9 mouse cellular contexts compared by ENCODE assay signal in the genomic region with DNA sequence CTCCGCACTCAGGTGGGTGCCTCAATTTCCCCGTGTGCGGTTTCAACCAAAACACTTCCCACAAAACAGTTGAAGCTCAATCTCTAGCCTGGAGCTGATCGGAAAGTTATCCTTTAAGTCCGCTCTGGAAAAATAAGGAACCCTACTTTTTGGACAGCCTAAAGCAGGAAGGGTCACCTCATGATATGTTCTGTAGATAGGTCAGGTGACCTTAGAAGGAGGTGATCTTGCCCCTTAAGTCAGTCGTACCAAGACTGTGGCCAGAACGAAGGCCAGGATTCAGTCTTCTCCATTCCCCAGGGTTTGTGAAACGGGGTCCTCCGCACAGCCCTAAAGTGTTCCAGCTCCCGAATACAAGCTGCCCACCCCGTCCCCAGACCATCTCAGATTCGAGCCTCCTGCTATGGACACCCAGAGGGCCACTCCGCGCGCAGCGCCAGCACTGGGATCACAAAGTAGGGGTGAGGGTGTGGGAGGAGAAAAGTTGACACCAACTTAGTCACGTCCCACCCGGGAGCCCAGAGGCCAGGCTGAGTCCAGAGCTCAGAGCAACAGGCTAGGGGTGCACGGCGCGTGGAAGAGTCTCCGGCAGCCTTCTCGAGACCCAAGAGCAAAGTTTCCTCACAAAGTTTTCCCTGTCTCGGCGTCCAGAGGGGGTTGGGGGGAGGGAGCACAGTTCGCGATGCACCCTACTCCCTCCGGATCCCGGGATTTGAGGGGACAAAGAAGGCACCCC. TPM values are rescaled to one million over a fixed set of nuclear protein-coding genes. Genes with fewer than 3 reads are reported as not detected.
A peak's percentile ranks its signal among the peaks of the same experiment; 100 is the strongest.
DNase-seq lines count a peak whose midpoint lies in the region; ATAC-seq and TF ChIP-seq lines count a peak whose summit lies in the region.
"Had no signal": no experiment of that assay in that cellular context is flagged by ENCODE, and none has a peak within 500 bp of the region (broad histone marks: within the 10 kb centered on the region; RNA-seq: fewer than 3 reads in every experiment).

No protein-coding gene starts in this region.

- peak overlapping the region; percentile 73 for H3K4me3 ChIP-seq in spleen, adult 2 months (ENCODE audit: extremely low read depth, insufficient read depth, insufficient read length)
- peak overlapping the region; percentile 76 for H3K4me3 ChIP-seq in forebrain, embryonic 10.5 days
- H3K4me3 ChIP-seq in limb, embryonic 13.5 days = peak overlapping the region; percentile 72
- peak overlapping the region; percentile 57 for H3K4me3 ChIP-seq in midbrain, embryonic 15.5 days

- H3K36me3 ChIP-seq in spleen, adult 2 months (ENCODE audit: control insufficient read depth, insufficient read depth, low read length) = no peaks in the 10 kb centered on the region
- no peaks in the 10 kb centered on the region; the same call in 1 of the 2 replicates for H3K36me3 ChIP-seq in forebrain, embryonic 10.5 days (replicated peaks)
- no peaks in the 10 kb centered on the region for H3K36me3 ChIP-seq in limb, embryonic 13.5 days
- H3K36me3 ChIP-seq in midbrain, embryonic 15.5 days (replicated peaks) = no peaks in the 10 kb centered on the region

- H3K27me3 ChIP-seq in spleen, adult 2 months (ENCODE audit: control insufficient read depth, insufficient read depth, low read length) = no peaks in the 10 kb centered on the region
- peaks cover 45% of the 10 kb centered on the region for H3K27me3 ChIP-seq in forebrain, embryonic 10.5 days (ENCODE audit: poor library complexity, severe bottlenecking)
- peaks cover 10% of the 10 kb centered on the region; the same call in 1 of the 2 replicates for H3K27me3 ChIP-seq in limb, embryonic 13.5 days
- H3K27me3 ChIP-seq in midbrain, embryonic 15.5 days (replicated peaks) = peaks cover 14% of the 10 kb centered on the region; the same call in 1 of the 2 replicates

- intact Hi-C loops in heart, postnatal 14 days (cut with DNase I) = no loop called here

- H3K9ac ChIP-seq in limb, embryonic 13.5 days = peak overlapping the region; percentile 88
- H3K9ac ChIP-seq in midbrain, embryonic 15.5 days = peak overlapping the region; percentile 55

- H3K9me3 ChIP-seq in forebrain, embryonic 10.5 days = no peaks in the 10 kb centered on the region
- no peaks in the 10 kb centered on the region for H3K9me3 ChIP-seq in limb, embryonic 13.5 days
- no peaks in the 10 kb centered on the region for H3K9me3 ChIP-seq in midbrain, embryonic 15.5 days

- DNase-seq in spleen, adult 2 months (ENCODE audit: low read depth in 1 of 2, low spot score in 2 of 2) = peak in 1 of 2 experiments; percentile 30
- no peak for DNase-seq in spleen, adult 12 weeks (ENCODE audit: low spot score)
- peak; percentile 45 for DNase-seq in forebrain, embryonic 10.5 days (ENCODE audit: extremely low spot score, low spot score)
- peak; percentile 54 to 60 for DNase-seq in heart, postnatal 14 days
- DNase-seq in layer of hippocampus, postnatal 10 days (ENCODE audit: low spot score in 2 of 2) = no peak

- peak overlapping the region; percentile 93 for H3K27ac ChIP-seq in spleen, adult 2 months (ENCODE audit: insufficient read depth, low read length)
- peak overlapping the region; percentile 88 for H3K27ac ChIP-seq in forebrain, embryonic 10.5 days
- H3K27ac ChIP-seq in limb, embryonic 13.5 days = peak overlapping the region; percentile 74
- H3K27ac ChIP-seq in midbrain, embryonic 15.5 days = no peak overlapping the region

- TF ChIP-seq CTCF in spleen, adult 2 months (IDR thresholded peaks at IDR 0.05; ENCODE audit: extremely low read depth, insufficient read depth, insufficient read length, insufficient replicate concordance) = no peak

- ATAC-seq in limb, embryonic 13.5 days (ENCODE audit: low FRiP score, low read depth) = peak; percentile 44; the same call in 1 of the 2 replicates
- ATAC-seq in midbrain, embryonic 15.5 days (replicated peaks) = peak; percentile 20; the same call in 1 of the 2 replicates
- no peak for ATAC-seq in activated CD4-positive, CD25-positive, alpha-beta regulatory T cell, adult 4 months

- H3K4me2 ChIP-seq in limb, embryonic 13.5 days (replicated peaks) = peak overlapping the region; percentile 86
- H3K4me2 ChIP-seq in midbrain, embryonic 15.5 days = peak overlapping the region; percentile 98

- no peak for TF ChIP-seq POLR2A in spleen, adult 2 months (IDR thresholded peaks at IDR 0.05; ENCODE audit: low read depth, low read length)

- peaks cover 22% of the 10 kb centered on the region; the same call in 1 of the 2 replicates for H3K4me1 ChIP-seq in spleen, adult 2 months (ENCODE audit: control insufficient read depth, insufficient read depth, insufficient read length)
- H3K4me1 ChIP-seq in forebrain, embryonic 10.5 days = peaks cover 52% of the 10 kb centered on the region
- peaks cover 56% of the 10 kb centered on the region for H3K4me1 ChIP-seq in limb, embryonic 13.5 days
- peaks cover 20% of the 10 kb centered on the region for H3K4me1 ChIP-seq in midbrain, embryonic 15.5 days

- WGBS in spleen, adult 2 months = 4% methylated on average over 29 of the region's 29 CpGs
- 2% methylated on average over 29 of the region's 29 CpGs for WGBS in forebrain, embryonic 10.5 days
- 2% methylated on average over 29 of the region's 29 CpGs for WGBS in limb, embryonic 13.5 days
- 3% methylated on average over 29 of the region's 29 CpGs for WGBS in midbrain, embryonic 15.5 days

RNA-seq across cellular contexts. Expression of gene Sdc4, which starts 1.2 kb away (rescaled TPM):
- 21.0 and 25.0 TPM in 2 replicates for polyA plus RNA-seq in spleen, adult 2 months (2012; rRNA removed)
- 19.6 and 22.7 TPM in 2 replicates for polyA plus RNA-seq in forebrain, embryonic 10.5 days (2016; fragmentation: Nextera tagmentation; extraction: Ambion mirVana)
- total RNA-seq in heart, postnatal 14 days (2021) = 10 to 100 TPM; 20.0 to 27.0 TPM
- 61.0 and 63.6 TPM in 2 replicates for polyA plus RNA-seq in limb, embryonic 13.5 days (2015; fragmentation: Nextera tagmentation; extraction: Ambion mirVana)
- polyA plus RNA-seq in midbrain, embryonic 15.5 days (2015; fragmentation: Nextera tagmentation; extraction: Ambion mirVana) = 6.7 and 7.1 TPM in 2 replicates
- 10 to 100 TPM; 13.8 to 23.7 TPM for polyA plus RNA-seq in activated CD4-positive, CD25-positive, alpha-beta regulatory T cell, adult 4 months (2017; shearing (Covaris generic))
- 10 to 100 TPM; 74.2 to 83.4 TPM for total RNA-seq in layer of hippocampus, postnatal 10 days (2021)

RNA-seq across cellular contexts. Expression of gene Sys1, which starts 14.3 kb away (rescaled TPM):
- polyA plus RNA-seq in spleen, adult 2 months (2012; rRNA removed) = 111 and 172 TPM in 2 replicates
- polyA plus RNA-seq in forebrain, embryonic 10.5 days (2016; fragmentation: Nextera tagmentation; extraction: Ambion mirVana) = 57.9 and 59.5 TPM in 2 replicates
- 10 to 100 TPM; 21.2 to 21.9 TPM for total RNA-seq in heart, postnatal 14 days (2021)
- polyA plus RNA-seq in limb, embryonic 13.5 days (2015; fragmentation: Nextera tagmentation; extraction: Ambion mirVana) = 65.2 and 66.6 TPM in 2 replicates
- 87.9 and 90.5 TPM in 2 replicates for polyA plus RNA-seq in midbrain, embryonic 15.5 days (2015; fragmentation: Nextera tagmentation; extraction: Ambion mirVana)
- polyA plus RNA-seq in activated CD4-positive, CD25-positive, alpha-beta regulatory T cell, adult 4 months (2017; shearing (Covaris generic)) = 10 to 100 TPM; 29.7 to 33.4 TPM
- total RNA-seq in layer of hippocampus, postnatal 10 days (2021) = 10 to 100 TPM; 43.9 to 45.8 TPM

RNA-seq across cellular contexts. Expression of gene Gm20458, which starts 18.3 kb away (rescaled TPM):
- 16.4 and 17.2 TPM in 2 replicates for polyA plus RNA-seq in spleen, adult 2 months (2012; rRNA removed)
- 2.0 and 3.0 TPM in 2 replicates for polyA plus RNA-seq in forebrain, embryonic 10.5 days (2016; fragmentation: Nextera tagmentation; extraction: Ambion mirVana)
- total RNA-seq in heart, postnatal 14 days (2021) = 1 to 10 TPM; 3.0 to 5.3 TPM
- polyA plus RNA-seq in limb, embryonic 13.5 days (2015; fragmentation: Nextera tagmentation; extraction: Ambion mirVana) = 5.5 and 7.4 TPM in 2 replicates
- polyA plus RNA-seq in midbrain, embryonic 15.5 days (2015; fragmentation: Nextera tagmentation; extraction: Ambion mirVana) = 2.4 and 3.5 TPM in 2 replicates
- polyA plus RNA-seq in activated CD4-positive, CD25-positive, alpha-beta regulatory T cell, adult 4 months (2017; shearing (Covaris generic)) = 1 to 10 TPM in 1 of 2 experiments, not detected in 1; 3.7 TPM
- 10 to 100 TPM in 1 of 2 experiments, 1 to 10 TPM in 1; 4.1 to 17.9 TPM for total RNA-seq in layer of hippocampus, postnatal 10 days (2021)

RNA-seq across cellular contexts. Expression of gene Trp53tg5, which starts 31.0 kb away (rescaled TPM):
- polyA plus RNA-seq in spleen, adult 2 months (2012; rRNA removed) = not detected in 2 replicates
- polyA plus RNA-seq in forebrain, embryonic 10.5 days (2016; fragmentation: Nextera tagmentation; extraction: Ambion mirVana) = not detected in 2 replicates
- not detected for total RNA-seq in heart, postnatal 14 days (2021)
- polyA plus RNA-seq in limb, embryonic 13.5 days (2015; fragmentation: Nextera tagmentation; extraction: Ambion mirVana) = not detected in 2 replicates
- polyA plus RNA-seq in midbrain, embryonic 15.5 days (2015; fragmentation: Nextera tagmentation; extraction: Ambion mirVana) = not detected in 2 replicates
- polyA plus RNA-seq in activated CD4-positive, CD25-positive, alpha-beta regulatory T cell, adult 4 months (2017; shearing (Covaris generic)) = under 1 TPM in 1 of 2 experiments, not detected in 1; 0.37 TPM
- not detected for total RNA-seq in layer of hippocampus, postnatal 10 days (2021)
- total RNA-seq: adrenal gland, adult 18-20 months had no signal

RNA-seq across cellular contexts. Expression of gene Matn4, which starts 37.5 kb away (rescaled TPM):
- 0.82 and 1.2 TPM in 2 replicates for polyA plus RNA-seq in spleen, adult 2 months (2012; rRNA removed)
- polyA plus RNA-seq in forebrain, embryonic 10.5 days (2016; fragmentation: Nextera tagmentation; extraction: Ambion mirVana) = not detected in 2 replicates
- 1 to 10 TPM; 1.2 to 1.5 TPM for total RNA-seq in heart, postnatal 14 days (2021)
- polyA plus RNA-seq in limb, embryonic 13.5 days (2015; fragmentation: Nextera tagmentation; extraction: Ambion mirVana) = 192 and 200 TPM in 2 replicates
- polyA plus RNA-seq in midbrain, embryonic 15.5 days (2015; fragmentation: Nextera tagmentation; extraction: Ambion mirVana) = 0.65 and 0.89 TPM in 2 replicates
- polyA plus RNA-seq in activated CD4-positive, CD25-positive, alpha-beta regulatory T cell, adult 4 months (2017; shearing (Covaris generic)) = under 1 TPM in 1 of 2 experiments, not detected in 1; 0.32 TPM
- 10 to 100 TPM; 20.4 to 25.9 TPM for total RNA-seq in layer of hippocampus, postnatal 10 days (2021)

Comparison
In these comparisons a context has a peak if more than half of its experiments do, and no peak if none do; other contexts are left out.
1. DNase-seq: peak in forebrain, embryonic 10.5 days (single experiment) and heart, postnatal 14 days (2 of 2); none in spleen, adult 12 weeks (single experiment) and layer of hippocampus, postnatal 10 days (0 of 2).
2. Peak in every context shown above with its lines, with median percentiles within 50 percentile points of each other: H3K4me3 ChIP-seq.